Mouse (Mus musculus) cerebellum, adult 8-10 months (tissue): ENCODE results near the gene Adamts10.

Experiments
- DNase-seq: peaks from one replicate; pipeline ENCODE4 v3.0.0; 2022

The Adamts10 gene

GRCm38 (mm10) chr17:33523918-33524755, at the start of gene Adamts10:
TSS of gene Adamts10 (plus strand) at chr17:33524204.
- DNase-seq, result peak; percentile 67

GRCm38 (mm10) chr17:33484020-33484419, 40.0 kb upstream of the Adamts10 start:
- no peak for DNase-seq

DNA sequence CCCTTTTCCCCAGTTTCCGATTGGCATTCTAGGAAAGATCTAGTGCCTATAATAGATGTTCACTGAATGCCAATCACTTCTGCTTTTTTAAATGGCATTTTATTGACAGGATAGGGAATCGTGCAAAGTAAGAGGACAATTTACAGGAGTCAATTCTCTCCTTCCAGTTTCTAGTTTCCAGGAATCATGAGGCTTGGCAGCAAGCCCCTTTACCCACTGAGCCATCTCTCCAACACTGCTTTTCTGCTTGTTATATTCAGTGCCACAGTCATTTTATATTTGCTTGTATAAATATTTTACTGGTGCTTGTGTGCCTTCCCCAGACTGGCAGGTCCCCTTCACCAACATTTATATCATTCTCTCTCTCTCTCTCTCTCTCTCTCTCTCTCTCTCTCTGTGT, 36.8 kb upstream of the Adamts10 start:
- no peak for DNase-seq

DNA sequence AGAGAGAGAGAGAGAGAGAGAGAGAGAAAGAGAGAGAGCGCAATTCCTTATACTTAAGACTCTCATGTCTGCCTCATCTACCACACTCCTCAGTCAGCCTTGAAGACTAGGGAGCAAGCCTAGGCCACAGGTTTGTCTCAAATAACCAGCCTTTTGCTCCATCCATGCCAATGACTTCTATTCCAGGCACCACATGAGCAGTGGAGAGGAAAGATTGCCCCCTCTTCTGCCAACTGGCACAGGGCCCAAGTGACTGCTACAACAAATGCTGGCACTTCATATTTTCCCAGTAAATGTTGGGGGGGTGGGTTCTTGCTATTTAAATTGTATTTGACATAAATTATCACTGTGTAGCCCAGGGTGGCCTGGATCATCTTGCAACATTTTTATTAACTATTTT, 36.4 kb upstream of the Adamts10 start:
- peak; percentile 71 for DNase-seq

DNA sequence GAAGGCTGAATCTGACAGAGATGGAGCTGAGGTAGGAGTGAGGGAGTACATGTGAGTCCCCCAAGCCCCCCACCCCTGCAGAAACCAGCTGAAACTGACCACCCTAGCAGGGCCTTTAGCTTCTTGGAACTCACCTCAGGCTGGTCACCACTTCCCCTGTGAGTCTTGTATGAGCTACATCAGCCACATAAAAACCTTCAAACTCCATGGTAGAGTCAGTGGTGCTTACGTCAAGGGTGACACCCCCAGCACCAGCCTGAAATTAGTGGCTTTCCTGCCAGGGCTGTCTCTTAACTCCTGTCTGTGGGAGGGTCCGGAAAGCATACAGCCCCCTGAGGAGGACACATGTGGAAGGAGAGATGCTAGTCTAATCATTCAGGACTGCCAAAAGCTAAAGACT, 32.6 kb upstream of the Adamts10 start:
- DNase-seq, result no peak

- DNase-seq, result no peak
Measured at GRCm38 (mm10) chr17:33493065-33493464, 30.9 kb upstream of the Adamts10 start.

DNA sequence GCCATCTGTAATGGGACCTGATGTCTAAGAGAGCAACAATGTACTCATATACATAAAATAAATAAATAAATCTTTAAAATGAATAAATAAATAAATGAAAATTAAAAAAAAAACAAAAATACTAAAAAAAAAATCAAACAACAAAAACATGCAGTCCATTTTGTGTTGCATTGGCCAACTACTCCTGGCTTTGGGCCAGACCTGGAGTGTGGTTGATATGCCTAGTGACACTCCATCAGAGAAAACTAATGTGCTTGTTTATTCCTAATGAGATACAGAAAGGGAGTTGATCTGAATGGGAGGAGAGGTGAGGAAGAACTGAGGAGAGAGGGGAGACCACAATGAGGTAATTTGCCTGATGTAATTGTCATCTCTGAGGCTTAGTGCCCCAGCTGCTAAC, 29.4 kb upstream of the Adamts10 start:
- no peak for DNase-seq

GRCm38 (mm10) chr17:33498918-33499317, 25.1 kb upstream of the Adamts10 start:
- DNase-seq, result no peak

GRCm38 (mm10) chr17:33508386-33508785, 15.6 kb upstream of the Adamts10 start:
- no peak for DNase-seq

GRCm38 (mm10) chr17:33510172-33510571, 13.8 kb upstream of the Adamts10 start:
- no peak for DNase-seq

GRCm38 (mm10) chr17:33512441-33513415, 11.3 kb upstream of the Adamts10 start:
- DNase-seq, result no peak

- DNase-seq, result no peak
Measured at GRCm38 (mm10) chr17:33513874-33514273, 10.1 kb upstream of the Adamts10 start.

DNA sequence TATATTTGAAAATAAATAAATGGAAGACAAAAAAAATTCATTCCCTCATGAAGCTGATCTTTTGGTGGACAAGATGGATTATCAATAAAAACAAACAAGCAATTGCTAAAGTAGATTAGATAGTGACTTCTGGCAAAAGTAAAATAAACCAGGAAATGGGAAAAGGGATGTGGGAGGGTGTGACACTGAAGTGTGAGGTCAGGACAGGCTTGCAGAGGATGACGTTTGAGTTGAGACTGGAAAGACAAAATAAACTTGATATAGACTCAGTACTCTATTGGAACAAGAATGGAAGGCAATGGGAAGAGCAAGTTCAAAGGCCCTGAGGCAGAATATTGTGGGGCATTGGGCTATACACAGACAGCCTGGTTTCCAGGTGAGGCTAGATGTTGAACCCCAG, 3.6 kb upstream of the Adamts10 start:
- no peak for DNase-seq

DNA sequence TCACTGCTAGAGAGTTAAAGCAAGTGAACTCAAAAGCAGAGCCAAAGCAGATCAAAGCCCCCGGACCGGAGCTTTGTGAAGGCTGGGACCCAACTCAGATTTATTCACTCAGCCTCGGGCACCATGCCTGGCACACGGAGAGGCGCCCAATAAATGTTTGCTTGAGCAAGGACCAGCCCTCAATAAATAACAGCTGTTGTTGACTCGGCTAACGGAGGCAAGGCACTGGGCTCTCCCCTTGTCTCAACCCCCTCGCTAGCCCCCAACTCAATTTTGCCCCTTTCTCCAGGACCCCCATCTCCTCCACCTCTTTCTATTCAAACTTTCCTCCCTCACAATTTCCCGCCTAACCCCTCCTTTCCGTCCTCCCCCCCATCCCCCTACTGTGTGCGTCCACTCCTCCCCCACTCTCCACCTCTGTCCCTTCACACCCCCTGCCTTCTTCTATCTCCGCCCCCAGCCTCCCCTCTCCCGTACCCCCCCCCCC, 530 bp upstream of the Adamts10 start:
- no peak for DNase-seq

- no peak for DNase-seq
Measured at GRCm38 (mm10) chr17:33524806-33525373, 886 bp downstream of the Adamts10 start.

GRCm38 (mm10) chr17:33526506-33526905, 2.5 kb downstream of the Adamts10 start:
- DNase-seq, result no peak

GRCm38 (mm10) chr17:33539106-33539675, 15.2 kb downstream of the Adamts10 start:
- DNase-seq, result peak; percentile 66

GRCm38 (mm10) chr17:33539878-33540277, 15.9 kb downstream of the Adamts10 start:
- DNase-seq, result no peak

GRCm38 (mm10) chr17:33549212-33549611, 25.2 kb downstream of the Adamts10 start:
- peak; percentile 87 for DNase-seq

GRCm38 (mm10) chr17:33550388-33550787, 26.4 kb downstream of the Adamts10 start:
- DNase-seq, result no peak

DNA sequence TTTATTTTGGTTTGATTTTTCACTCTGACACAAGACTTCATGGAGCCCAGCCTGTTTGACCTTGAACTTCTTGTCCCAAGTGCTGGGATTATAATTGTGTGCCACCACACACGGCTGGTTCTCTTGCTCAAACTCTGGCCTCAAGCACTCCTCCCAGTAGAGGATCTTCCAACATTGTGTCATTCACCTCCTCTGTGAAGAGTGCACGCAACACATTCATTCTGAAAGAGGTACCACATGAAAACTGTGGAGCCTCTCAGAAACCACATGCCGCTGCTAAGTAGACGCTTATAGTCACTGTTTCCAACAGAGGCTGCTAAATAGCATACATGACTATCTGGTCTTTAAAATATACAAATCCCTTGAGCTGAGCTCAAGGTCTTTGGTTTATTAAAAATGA, 28.1 kb downstream of the Adamts10 start:
- DNase-seq, result no peak

- no peak for DNase-seq
Measured at GRCm38 (mm10) chr17:33552964-33553363, 29.0 kb downstream of the Adamts10 start.

DNA sequence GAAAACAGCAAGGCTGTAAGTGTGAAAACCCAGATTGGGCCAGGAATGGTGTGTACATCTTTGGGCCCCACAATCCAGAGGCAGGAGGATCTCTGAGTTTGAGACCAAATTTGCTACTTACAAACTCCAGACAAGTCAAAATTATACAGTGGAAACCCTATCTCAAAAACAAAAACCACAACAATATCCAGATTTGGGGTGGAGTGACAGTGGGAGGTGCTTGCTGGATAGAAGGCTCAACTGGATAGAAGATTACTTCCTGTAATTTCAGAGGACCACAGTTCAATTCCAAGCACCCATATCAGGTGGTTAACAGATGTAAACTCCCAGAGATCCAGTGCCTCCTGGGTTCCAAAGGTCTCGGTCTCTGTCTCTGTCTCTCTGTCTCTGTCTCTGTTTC, 30.5 kb downstream of the Adamts10 start:
- no peak for DNase-seq
